Mouse (Mus musculus): ENCODE measurements around the gene Mvb12b. TPM values are rescaled to one million over a fixed set of nuclear protein-coding genes. Genes with fewer than 3 reads are reported as not detected.

Mvb12b gene
- polyA plus RNA-seq, 1 experiment from 2014 or later: 23.7 TPM

DNA sequence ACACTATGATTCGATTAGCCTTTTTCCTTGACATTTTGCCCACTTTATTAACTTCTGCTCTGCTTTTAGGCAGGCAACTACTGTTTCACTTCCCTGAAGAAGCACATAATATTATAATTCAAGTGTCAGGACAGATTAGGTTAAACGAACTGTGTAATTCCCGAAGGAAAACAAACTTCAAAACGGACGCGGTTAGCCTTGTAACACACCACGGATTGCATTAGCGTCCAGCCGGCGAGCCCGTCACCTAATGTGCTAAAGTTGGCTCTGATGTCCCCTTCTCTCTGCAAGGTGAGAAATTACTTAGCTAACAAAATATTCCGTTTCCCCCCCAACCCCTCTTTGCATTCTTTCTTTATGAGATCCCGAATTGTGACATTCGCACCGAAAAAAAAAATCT, 170.9 kb downstream of the Mvb12b start:
- Histone ChIP-seq H3K4me2 (peak overlapping the region; percentile 59), H3K9me3 (no peaks in the 10 kb centered on the region), H3K27ac (peak overlapping the region; percentile 76; the same call in 1 of the 2 replicates), H3K4me3 (peak overlapping the region; percentile 24), H3K4me1 (peaks cover 79% of the 10 kb centered on the region), H3K27me3 (peaks cover 30% of the 10 kb centered on the region), H3K9ac (no peak overlapping the region), H3K36me3 (no peaks in the 10 kb centered on the region)
- no peak for ATAC-seq (ENCODE audit: insufficient number of reproducible peaks, insufficient read depth, low FRiP score, low TSS enrichment, low read depth)
- WGBS: 12% methylated on average over 15 of the region's 15 CpGs

DNA sequence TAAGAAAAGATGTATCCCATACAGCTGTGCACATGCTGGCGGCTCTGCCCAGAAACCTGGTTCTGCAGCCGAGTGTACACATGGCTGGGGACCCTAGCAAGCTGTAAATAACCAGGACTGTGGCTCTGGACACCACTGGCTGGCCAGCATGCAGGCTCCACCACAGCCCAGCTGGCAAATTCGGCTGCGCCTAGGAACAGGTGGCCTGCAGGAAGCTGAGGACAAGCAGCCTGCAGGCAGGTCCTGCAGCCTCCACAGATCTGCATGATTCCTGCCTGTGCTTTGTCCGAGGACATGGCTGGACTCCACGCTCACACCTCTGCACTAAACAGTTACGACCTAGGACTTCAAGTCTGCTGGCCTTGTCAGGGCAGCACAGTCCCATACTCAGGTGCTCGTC, 172.8 kb downstream of the Mvb12b start:
- H3K9ac ChIP-seq: no peak overlapping the region
- no peak overlapping the region for H3K4me2 ChIP-seq

DNA sequence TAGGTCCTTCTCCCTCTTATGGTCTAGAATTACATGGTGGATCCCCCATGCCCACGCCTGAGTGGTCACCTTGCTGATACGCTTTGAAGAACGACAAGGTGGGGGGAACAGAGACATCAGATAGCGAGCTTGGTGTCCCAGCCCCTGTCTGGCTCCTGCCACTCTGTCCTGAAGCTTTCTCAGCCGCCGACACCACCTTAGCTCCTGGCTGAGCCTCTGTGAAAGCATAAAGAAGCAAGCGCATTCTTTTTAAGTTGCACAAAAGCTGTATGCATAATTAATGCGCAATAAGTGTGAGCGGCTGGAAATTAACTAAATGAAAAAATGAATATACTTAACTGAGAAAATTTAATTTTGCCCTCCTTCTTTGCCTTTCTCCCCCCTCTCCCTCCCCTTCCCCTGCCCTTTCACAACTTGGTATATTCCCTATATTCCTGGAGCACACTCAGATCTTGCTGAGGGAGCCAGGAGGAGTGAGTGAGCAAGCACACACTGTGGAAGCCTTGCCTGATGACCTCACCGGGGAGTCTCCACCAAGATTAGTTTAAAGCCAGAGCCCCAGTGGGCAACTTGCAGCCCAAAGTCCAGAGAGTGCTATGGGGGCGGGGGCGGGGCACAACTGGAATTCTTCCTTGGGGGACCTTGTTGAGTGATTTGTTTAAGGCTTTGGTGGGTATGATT, 174.0 kb downstream of the Mvb12b start:
- H3K4me3 ChIP-seq: no peak overlapping the region
- no peak overlapping the region for H3K9ac ChIP-seq
- no peaks in the 10 kb centered on the region for H3K36me3 ChIP-seq
- peaks cover 53% of the 10 kb centered on the region for H3K4me1 ChIP-seq
- peaks cover 30% of the 10 kb centered on the region for H3K27me3 ChIP-seq
- peak overlapping the region; percentile 28; the same call in 1 of the 2 replicates for H3K27ac ChIP-seq
- 33% methylated on average over 12 of the region's 12 CpGs for WGBS
- H3K4me2 ChIP-seq: peak overlapping the region; percentile 7; the same call in 1 of the 2 replicates
- no peak for ATAC-seq (ENCODE audit: insufficient number of reproducible peaks, insufficient read depth, low FRiP score, low TSS enrichment, low read depth)
- no peaks in the 10 kb centered on the region for H3K9me3 ChIP-seq

More for the DNA sequence above, 172.8 kb downstream of the Mvb12b start:
- H3K27me3 ChIP-seq: peaks cover 30% of the 10 kb centered on the region
- H3K4me3 ChIP-seq: no peak overlapping the region
- no peaks in the 10 kb centered on the region for H3K9me3 ChIP-seq
- H3K27ac ChIP-seq: no peak overlapping the region
- H3K36me3 ChIP-seq: no peaks in the 10 kb centered on the region
- ATAC-seq (ENCODE audit: insufficient number of reproducible peaks, insufficient read depth, low FRiP score, low TSS enrichment, low read depth): no peak
- H3K4me1 ChIP-seq: peaks cover 66% of the 10 kb centered on the region
- WGBS: 37% methylated on average over 8 of the region's 8 CpGs

DNA sequence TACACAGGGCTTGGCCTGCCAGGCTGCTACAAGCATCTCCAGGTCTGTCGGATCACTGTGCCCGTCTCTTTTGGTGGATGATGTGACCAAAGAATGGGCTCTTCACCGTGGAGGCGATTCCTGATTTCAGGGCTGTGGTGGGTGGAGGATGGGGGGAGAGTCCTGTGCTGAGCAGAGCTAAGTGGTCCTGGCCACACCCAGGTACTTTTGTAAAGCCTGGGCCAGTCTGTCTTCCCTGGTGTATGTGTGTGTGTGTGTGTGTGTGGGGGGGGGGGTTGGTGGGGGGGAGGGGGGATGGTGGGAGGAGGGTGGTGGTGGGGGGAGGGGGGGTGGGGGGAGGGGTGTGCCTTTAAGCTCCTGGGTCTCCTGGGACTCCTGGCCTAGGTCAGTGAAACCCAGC, 174.9 kb downstream of the Mvb12b start:
- ATAC-seq (ENCODE audit: insufficient number of reproducible peaks, insufficient read depth, low FRiP score, low TSS enrichment, low read depth): no peak
- H3K9me3 ChIP-seq: no peaks in the 10 kb centered on the region
- H3K9ac ChIP-seq: no peak overlapping the region
- H3K4me2 ChIP-seq: no peak overlapping the region
- H3K4me1 ChIP-seq: peaks cover 51% of the 10 kb centered on the region
- WGBS: 27% methylated on average over 4 of the region's 4 CpGs
- no peak overlapping the region for H3K4me3 ChIP-seq
- peaks cover 37% of the 10 kb centered on the region for H3K27me3 ChIP-seq
- no peaks in the 10 kb centered on the region for H3K36me3 ChIP-seq
- no peak overlapping the region for H3K27ac ChIP-seq

DNA sequence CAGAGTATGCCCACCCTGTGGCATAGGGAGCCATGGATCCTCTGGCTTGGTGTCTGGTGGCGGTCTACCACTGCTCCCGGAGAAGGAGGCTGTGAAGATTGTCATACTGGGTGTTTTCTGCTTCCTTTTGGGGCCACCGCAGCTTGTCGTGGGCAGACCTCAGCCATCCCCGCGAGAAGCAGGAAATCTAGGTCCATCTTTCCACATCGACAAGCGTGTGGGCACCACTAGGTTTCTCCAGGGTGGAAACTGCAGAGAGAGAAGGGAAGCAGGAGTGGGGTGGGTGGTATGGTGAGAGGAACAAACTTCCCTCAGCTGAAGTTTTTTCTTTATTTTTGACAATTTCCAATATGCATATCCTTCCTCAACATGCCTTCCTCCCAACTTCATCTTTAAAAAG, 178.9 kb downstream of the Mvb12b start:
- Histone ChIP-seq H3K9me3 (no peaks in the 10 kb centered on the region), H3K4me2 (no peak overlapping the region), H3K4me1 (peaks cover 37% of the 10 kb centered on the region), H3K4me3 (no peak overlapping the region), H3K36me3 (no peaks in the 10 kb centered on the region), H3K27ac (no peak overlapping the region), H3K9ac (no peak overlapping the region), H3K27me3 (peaks cover 56% of the 10 kb centered on the region)
- 88% methylated on average over 8 of the region's 8 CpGs for WGBS
- no peak for ATAC-seq (ENCODE audit: insufficient number of reproducible peaks, insufficient read depth, low FRiP score, low TSS enrichment, low read depth)

DNA sequence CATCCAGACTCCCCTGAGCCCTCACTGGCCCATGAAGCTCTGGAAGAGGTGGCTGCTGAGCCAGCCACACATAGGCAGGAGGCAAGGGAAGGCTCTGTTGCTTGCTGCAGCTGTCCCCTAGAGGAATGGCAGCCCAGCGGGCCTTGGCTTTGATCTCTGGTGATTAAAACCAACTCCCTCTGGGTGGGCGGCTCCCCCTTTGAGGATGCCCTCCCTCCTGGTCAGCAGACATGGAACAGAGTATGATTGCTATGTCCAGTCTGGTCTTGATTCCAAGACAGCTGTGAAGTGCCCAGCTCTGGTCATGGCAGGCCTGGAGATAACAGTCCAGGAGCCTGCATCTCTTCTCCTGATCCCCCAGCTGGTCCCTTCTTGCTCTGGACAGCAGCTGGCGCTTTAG, 179.7 kb downstream of the Mvb12b start:
- Histone ChIP-seq H3K27ac (no peak overlapping the region), H3K4me3 (no peak overlapping the region), H3K36me3 (no peaks in the 10 kb centered on the region), H3K4me2 (no peak overlapping the region), H3K9me3 (no peaks in the 10 kb centered on the region), H3K9ac (no peak overlapping the region), H3K4me1 (peaks cover 30% of the 10 kb centered on the region), H3K27me3 (peaks cover 59% of the 10 kb centered on the region)
- no peak for ATAC-seq (ENCODE audit: insufficient number of reproducible peaks, insufficient read depth, low FRiP score, low TSS enrichment, low read depth)
- 50% methylated on average over 3 of the region's 3 CpGs for WGBS

DNA sequence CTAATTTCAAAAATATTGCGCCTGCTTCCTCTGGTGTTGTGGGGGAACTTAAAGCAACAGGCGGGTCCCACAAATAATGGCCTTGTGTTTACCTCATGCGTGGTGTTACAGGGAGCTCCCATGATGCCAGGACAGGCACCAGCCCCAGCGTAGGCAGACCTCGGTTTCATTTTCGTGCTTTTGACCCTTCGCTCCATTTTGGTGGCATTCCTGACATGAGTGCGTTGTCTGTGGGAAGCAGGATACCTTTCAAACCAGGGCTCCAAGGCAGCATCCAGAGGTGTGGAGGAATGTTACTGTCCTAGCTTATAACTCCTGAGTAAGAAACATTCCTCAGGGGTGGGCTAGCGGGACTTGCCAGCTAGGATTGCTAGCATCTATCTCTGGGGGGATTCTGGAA, 181.3 kb downstream of the Mvb12b start:
- WGBS: 38% methylated on average over 9 of the region's 9 CpGs
- Histone ChIP-seq H3K27me3 (peaks cover 70% of the 10 kb centered on the region), H3K9me3 (no peaks in the 10 kb centered on the region), H3K4me2 (no peak overlapping the region), H3K36me3 (no peaks in the 10 kb centered on the region), H3K4me1 (peaks cover 33% of the 10 kb centered on the region), H3K9ac (no peak overlapping the region), H3K4me3 (no peak overlapping the region), H3K27ac (no peak overlapping the region)
- no peak for ATAC-seq (ENCODE audit: insufficient number of reproducible peaks, insufficient read depth, low FRiP score, low TSS enrichment, low read depth)

DNA sequence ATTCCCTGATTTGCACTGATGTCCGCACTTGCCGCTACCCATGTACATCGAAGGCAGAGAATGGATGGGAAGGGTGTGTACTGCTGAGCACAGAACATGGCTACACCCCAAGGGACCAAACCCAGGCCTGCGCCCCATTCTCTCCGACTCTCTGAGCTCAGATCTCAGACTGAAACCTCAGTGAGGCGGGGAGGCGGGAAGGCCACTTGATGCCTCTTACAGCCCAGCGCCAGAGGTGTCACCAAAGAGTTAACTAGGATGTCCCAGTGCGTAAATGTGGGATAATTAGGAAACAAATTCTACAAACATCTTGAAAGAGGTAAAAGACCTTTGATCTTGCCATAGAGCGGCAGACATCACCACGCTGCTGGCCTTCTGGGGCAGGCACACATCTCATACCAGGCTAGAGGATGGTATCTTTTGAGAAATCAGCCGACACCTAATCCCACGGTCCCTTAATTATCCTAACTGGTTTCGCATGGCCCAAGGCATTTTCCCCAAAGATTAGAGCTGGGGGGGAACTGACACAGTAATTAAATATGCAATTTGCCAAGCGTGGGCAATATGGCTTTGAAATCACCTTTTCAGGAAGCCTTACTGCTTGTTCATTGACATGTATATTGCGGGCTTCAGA, 181.9 kb downstream of the Mvb12b start:
- Histone ChIP-seq H3K9ac (no peak overlapping the region), H3K4me2 (no peak overlapping the region), H3K27ac (no peak overlapping the region), H3K36me3 (no peaks in the 10 kb centered on the region), H3K4me1 (peaks cover 38% of the 10 kb centered on the region), H3K4me3 (no peak overlapping the region), H3K27me3 (peaks cover 76% of the 10 kb centered on the region), H3K9me3 (no peaks in the 10 kb centered on the region)
- ATAC-seq (ENCODE audit: insufficient number of reproducible peaks, insufficient read depth, low FRiP score, low TSS enrichment, low read depth): no peak
- 25% methylated on average over 16 of the region's 16 CpGs for WGBS

DNA sequence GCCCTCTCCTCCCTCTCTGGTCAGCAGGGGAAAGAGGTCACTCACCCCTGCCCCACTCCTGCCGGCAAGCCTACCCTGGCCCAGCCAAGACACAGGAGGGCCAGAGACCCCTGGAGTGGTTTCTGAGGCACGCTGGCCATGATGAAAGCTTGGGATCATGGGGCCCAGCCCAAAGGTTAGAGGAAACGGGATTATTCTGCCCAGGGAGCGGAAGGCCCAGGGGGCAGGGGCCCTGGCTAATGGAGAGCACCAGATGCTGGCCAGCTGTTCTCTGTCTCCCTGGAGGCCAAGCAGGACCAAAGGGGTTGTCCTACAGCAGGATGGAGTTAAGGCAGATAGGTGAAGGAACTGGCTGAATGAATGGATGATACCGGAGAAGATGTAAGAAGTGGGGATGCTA, 184.5 kb downstream of the Mvb12b start:
- no peak overlapping the region for H3K9ac ChIP-seq
- H3K9me3 ChIP-seq: no peaks in the 10 kb centered on the region
- 45% methylated on average over 5 of the region's 5 CpGs for WGBS
- H3K4me3 ChIP-seq: no peak overlapping the region
- no peaks in the 10 kb centered on the region for H3K36me3 ChIP-seq
- peaks cover 41% of the 10 kb centered on the region for H3K4me1 ChIP-seq
- H3K4me2 ChIP-seq: no peak overlapping the region
- no peak for ATAC-seq (ENCODE audit: insufficient number of reproducible peaks, insufficient read depth, low FRiP score, low TSS enrichment, low read depth)
- peaks cover 81% of the 10 kb centered on the region for H3K27me3 ChIP-seq
- H3K27ac ChIP-seq: no peak overlapping the region

DNA sequence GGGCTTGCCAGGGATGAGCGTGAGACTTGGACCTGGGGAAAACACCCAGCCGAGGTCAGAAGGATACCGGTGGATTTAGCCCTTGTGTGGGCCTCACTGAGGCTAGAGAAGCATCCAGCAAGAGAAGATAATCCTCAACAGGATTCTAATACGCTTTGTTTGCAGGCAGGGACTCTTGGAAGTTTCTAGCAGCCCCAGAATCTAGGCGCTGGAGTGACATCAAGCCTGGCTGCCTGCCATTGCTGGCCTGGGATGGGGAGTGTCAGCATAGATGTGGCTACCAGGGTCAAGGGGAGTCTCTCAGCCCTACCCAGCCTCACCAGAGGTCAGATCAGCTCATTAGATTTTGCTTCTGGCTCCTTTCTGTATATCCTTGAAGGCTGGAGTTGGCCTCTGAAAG, 185.0 kb downstream of the Mvb12b start:
- Histone ChIP-seq H3K4me2 (no peak overlapping the region), H3K36me3 (no peaks in the 10 kb centered on the region), H3K27me3 (peaks cover 75% of the 10 kb centered on the region), H3K9ac (no peak overlapping the region), H3K9me3 (peaks cover 3% of the 10 kb centered on the region; the same call in 1 of the 2 replicates), H3K27ac (no peak overlapping the region), H3K4me1 (peaks cover 35% of the 10 kb centered on the region), H3K4me3 (no peak overlapping the region)
- WGBS: 67% methylated on average over 5 of the region's 5 CpGs
- ATAC-seq (ENCODE audit: insufficient number of reproducible peaks, insufficient read depth, low FRiP score, low TSS enrichment, low read depth): no peak

DNA sequence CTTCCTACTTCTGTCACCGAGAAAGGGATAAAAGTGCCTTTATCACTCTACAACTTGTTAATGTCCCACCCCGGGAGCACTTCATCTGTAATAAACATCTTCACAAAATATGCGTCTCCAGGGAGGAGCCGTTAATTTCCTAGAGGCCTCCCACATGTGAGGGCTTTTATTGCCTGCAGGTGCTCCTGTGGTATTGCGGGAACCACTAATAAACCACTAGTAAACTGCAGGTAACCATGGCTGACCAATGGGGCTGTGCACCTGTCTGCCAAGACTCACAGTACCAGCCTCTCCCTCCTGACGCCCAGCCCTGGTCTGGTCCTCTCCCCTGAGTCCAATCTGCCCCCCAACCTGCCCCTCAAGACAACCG, 186.3 kb downstream of the Mvb12b start:
- ATAC-seq (ENCODE audit: insufficient number of reproducible peaks, insufficient read depth, low FRiP score, low TSS enrichment, low read depth): no peak
- Histone ChIP-seq H3K27me3 (peaks cover 62% of the 10 kb centered on the region), H3K4me3 (no peak overlapping the region), H3K9me3 (peaks cover 11% of the 10 kb centered on the region), H3K36me3 (no peaks in the 10 kb centered on the region), H3K9ac (no peak overlapping the region), H3K4me1 (peaks cover 28% of the 10 kb centered on the region), H3K4me2 (no peak overlapping the region), H3K27ac (no peak overlapping the region)
- WGBS: 46% methylated on average over 7 of the region's 7 CpGs

Data from embryonic facial prominence, embryonic 13.5 days (tissue).